Mouse (Mus musculus) skeletal muscle tissue, adult 2 months (tissue): ENCODE measurements around the gene Blnk.

Source experiments
- DNase-seq: peaks from one replicate; pipeline ENCODE4 v3.0.0-alpha.2; 2012; ENCODE audit warnings: low read depth, low spot score

The Blnk gene

DNA sequence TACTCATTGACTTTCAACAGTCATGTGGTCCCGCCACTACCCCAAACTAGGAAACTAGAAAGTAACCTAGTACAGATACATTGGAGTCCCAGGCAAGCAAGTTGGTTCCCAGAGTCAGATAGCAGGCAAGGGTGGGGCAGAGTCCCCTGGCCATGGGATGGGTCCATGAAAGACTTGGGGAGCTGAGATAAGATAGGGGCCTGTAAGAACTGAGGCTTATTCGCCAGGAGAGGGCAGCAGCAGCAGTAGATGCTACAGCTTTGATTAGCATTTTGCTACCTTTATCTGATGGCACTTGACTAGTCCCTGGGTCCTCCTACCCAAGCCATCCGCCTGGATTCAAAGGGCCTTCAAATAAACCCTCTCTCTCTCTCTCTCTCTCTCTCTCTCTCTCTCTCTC lies 5.2 kb upstream of the Blnk start:
- no peak for DNase-seq

GRCm38 (mm10) chr19:40998469-40999170 lies 4.3 kb upstream of the Blnk start:
- DNase-seq = peak; percentile 48

GRCm38 (mm10) chr19:40996722-40997121 lies 2.4 kb upstream of the Blnk start:
- DNase-seq = no peak

GRCm38 (mm10) chr19:40995449-40996401 lies 1.4 kb upstream of the Blnk start:
- DNase-seq = peak; percentile 10

DNA sequence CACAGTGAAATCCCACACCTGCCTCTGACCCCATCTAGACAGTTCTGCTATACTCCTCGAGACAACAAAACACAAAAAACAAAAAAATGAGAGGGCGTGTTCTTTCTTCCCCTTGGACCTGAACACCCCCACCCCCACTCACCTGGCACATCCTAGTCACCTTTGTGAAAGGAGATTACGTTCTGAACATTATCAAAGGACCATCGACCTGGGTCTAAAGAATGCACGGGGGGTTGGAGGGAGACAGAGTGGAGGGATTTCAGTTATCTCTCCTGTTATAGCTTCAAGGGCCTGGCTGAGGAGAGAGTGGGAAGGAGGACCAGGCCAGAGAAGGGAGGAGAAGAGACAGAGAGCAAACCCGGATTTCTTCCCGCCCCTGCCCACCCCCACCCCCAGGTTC lies 576 bp upstream of the Blnk start:
- DNase-seq = no peak

- peak; percentile 10 for DNase-seq
Observed at GRCm38 (mm10) chr19:40993356-40993755, 979 bp downstream of the Blnk start.

- no peak for DNase-seq
Observed at GRCm38 (mm10) chr19:40992517-40993044, 1.8 kb downstream of the Blnk start.

DNA sequence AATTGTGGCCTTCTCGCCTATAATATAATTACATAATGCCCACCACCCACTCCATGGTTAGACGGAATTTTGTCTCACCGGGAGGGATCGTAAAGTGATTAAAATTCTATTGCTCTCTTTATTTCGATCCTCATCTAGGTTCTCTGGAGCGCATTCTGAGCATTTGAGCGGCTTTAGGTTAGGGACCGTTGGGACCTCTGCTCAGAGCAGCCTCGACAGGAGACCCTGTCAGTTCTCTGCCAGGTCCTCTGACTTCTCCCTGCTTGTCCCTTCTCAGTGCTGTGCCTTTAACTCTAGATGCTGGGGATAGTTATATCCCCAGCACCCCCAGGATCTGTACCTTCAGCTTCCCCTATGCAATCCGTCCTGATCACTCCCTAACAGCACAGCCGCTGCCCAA lies 2.2 kb downstream of the Blnk start:
- no peak for DNase-seq

DNA sequence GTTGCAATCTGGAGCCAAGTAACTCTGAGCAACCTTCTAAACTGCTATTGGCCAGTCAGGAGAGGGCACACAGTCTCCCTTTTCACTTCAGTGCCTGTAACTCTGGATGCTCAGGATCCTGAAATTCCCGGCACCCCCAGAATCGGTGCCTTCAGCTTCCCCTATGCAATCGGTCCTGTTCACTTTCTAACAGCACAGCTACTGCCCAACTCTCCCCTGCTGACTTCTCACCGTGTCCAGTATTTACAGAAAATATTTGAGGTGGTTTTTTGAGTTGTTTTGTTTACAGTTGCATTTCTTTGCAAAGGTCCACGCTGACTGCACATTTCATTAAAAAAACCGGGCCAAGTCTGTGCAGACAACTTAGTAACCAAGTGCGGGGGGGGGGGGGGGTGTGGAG lies 2.7 kb downstream of the Blnk start:
- DNase-seq = no peak

GRCm38 (mm10) chr19:40990781-40991343 lies 3.5 kb downstream of the Blnk start:
- DNase-seq = no peak

- DNase-seq = no peak
Observed at GRCm38 (mm10) chr19:40989961-40990600, 4.3 kb downstream of the Blnk start.

DNA sequence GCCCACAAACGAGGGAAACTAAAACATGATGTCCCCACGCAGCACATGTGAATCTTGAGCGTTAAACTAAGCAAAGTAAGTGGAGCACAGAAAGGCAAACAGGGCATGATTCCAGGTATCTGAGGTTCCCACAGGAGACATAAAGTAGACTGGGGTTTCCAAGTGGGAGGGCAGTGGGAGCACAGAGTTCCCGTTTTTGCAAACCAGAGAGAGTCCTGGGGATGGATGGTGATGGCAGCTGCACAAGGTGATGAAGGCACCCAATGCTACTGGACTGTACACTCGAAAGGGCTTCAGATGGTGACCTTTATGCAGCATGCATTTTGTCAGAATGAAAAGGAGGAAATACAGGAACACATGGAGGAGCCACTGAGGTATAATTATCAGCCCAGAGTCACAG lies 5.5 kb downstream of the Blnk start:
- no peak for DNase-seq

DNA sequence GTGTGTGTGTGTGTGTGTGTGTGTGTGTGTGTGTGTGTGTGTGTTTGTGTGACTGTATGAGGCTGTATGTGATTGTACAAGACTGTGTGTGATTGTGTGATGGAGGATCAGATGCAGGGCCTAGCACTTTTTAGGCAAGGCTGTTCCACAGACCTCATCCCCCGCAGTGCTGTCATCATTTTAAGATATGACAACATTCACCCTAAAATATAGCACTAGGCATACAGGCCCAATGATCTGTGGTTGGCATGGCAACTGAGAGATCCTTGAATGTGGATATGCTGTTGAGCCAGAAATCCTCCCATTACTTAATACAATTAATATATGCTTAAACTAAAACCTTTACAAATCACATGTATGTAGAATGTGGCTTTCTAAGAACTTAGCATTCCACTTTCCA lies 9.8 kb downstream of the Blnk start:
- DNase-seq = no peak

DNA sequence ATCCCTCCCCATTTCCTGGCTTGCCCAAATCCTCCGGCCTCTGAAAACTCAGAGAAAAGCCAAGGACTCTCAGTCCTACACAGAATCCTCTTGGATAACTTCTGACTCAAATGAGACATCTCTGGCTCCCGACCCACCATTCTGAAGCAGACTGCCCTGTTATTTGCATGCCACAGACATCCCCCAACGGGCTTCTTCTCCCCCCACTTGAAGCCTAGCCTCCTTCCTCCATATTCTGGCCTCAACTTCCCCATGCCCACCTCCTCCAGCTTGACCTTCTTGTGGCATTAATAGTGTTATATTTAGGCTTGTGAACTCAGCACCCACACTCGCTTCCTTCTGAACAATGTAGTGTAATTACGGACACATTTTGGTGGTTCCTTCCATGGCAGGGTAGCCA lies 13.7 kb downstream of the Blnk start:
- no peak for DNase-seq

DNA sequence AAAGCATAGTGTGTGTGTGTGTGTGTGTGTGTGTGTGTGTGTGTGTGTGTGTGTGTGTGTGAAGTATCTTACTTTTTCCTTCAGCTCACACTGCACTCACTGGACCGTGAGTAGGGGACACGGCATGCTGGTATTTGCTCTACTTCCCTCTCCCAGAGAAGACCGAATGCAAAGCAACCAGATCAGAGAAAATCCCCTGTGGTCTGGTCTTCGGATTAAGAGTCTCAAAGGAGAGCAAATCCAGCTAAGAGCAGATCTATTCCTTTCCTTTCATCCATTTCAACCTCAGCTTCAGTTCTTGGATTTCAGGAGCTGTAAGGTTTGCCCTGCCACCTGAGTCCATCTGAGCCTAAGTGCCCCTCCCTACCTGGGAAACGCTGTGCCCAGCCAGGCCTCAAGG lies 16.3 kb downstream of the Blnk start:
- no peak for DNase-seq

- no peak for DNase-seq
Observed at GRCm38 (mm10) chr19:40976946-40977917, 17.1 kb downstream of the Blnk start.

DNA sequence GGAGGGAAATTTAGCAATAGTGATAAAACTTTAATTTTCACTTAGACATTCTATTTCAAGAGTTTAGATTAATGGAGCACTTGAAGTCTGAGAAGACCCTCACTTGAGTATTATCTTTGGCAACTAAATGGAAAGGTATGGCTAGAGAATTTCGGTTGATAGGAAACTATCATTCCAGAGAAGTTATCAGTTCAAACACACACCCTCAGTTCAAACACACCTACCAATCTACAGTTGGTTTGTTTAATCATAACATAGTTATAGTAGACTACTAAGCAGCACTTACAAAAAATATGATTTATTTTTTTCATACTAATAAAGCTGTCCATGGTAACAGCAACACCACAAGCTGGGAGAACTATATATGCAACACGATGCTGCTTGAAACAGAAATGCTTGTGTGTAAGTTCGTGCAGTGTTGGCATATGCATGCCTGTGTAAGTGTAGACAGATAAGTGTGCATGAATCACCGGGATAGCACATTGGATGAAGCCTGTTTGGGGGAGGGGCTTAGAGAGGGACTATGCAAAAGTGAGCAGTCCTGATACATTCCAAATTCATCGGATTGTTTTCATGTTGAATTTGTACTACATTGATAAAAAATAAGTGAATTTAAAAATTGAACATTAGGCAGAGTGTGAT lies 22.9 kb downstream of the Blnk start:
- no peak for DNase-seq

- DNase-seq = no peak
Observed at GRCm38 (mm10) chr19:40970775-40971174, 23.6 kb downstream of the Blnk start.

GRCm38 (mm10) chr19:40970301-40970700 lies 24.0 kb downstream of the Blnk start:
- DNase-seq = no peak
